Comparison of ENCODE assay signal across 15 mouse cellular contexts in the genomic region with DNA sequence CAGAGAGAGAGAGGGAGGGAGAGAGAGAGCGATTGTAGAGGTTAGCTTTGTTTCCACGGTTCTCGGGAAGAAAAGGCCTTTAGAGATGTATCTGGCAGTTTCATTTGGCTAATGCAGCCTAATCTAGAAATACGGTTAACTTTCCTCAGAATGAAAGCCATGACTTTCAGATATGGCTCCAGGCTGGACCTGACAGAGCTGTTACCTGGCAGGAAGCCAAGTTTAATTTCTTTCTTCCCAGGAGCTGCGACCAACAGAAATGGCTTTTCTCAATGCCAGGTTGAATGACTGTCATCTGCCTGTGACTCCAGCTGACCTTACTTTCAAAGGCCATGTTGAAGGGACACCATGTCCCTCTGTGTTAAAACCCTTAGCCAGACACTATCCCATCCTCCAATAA.
DNase-seq lines count a peak whose midpoint lies in the region; ATAC-seq and TF ChIP-seq lines count a peak whose summit lies in the region.
"Had no signal": no experiment of that assay in that cellular context is flagged by ENCODE, and none has a peak within 500 bp of the region (broad histone marks: within the 10 kb centered on the region; RNA-seq: fewer than 3 reads in every experiment).

No protein-coding gene starts in this region.

- H3K36me3 ChIP-seq in lung, embryonic 14.5 days (ENCODE audit: insufficient read depth), result no peaks in the 10 kb centered on the region
- H3K36me3 ChIP-seq in lung, postnatal 0 days (ENCODE audit: insufficient read depth, low read length), result no peaks in the 10 kb centered on the region
- no peaks in the 10 kb centered on the region for H3K36me3 ChIP-seq in hindbrain, embryonic 14.5 days (replicated peaks; ENCODE audit: control insufficient read depth, insufficient read depth)
- no peaks in the 10 kb centered on the region for H3K36me3 ChIP-seq in midbrain, postnatal 0 days (ENCODE audit: insufficient read depth, low read length)
- H3K36me3 ChIP-seq: kidney, embryonic 15.5 days; stomach, embryonic 15.5 days had no signal

- no peak overlapping the region for H3K9ac ChIP-seq in lung, embryonic 14.5 days
- no peak overlapping the region for H3K9ac ChIP-seq in lung, postnatal 0 days (replicated peaks; ENCODE audit: low read depth)
- no peak overlapping the region for H3K9ac ChIP-seq in hindbrain, embryonic 14.5 days
- H3K9ac ChIP-seq in midbrain, postnatal 0 days (replicated peaks; ENCODE audit: low read length, poor library complexity, severe bottlenecking), result no peak overlapping the region
- H3K9ac ChIP-seq: kidney, embryonic 15.5 days; limb, embryonic 13.5 days; liver, postnatal 0 days; stomach, embryonic 15.5 days had no signal

- no peak for ATAC-seq in lung, embryonic 14.5 days (ENCODE audit: insufficient read depth)
- ATAC-seq in lung, postnatal 0 days, result no peak
- ATAC-seq in hindbrain, embryonic 14.5 days (ENCODE audit: low FRiP score), result no peak
- no peak for ATAC-seq in midbrain, postnatal 0 days (ENCODE audit: low FRiP score)
- ATAC-seq: liver, postnatal 0 days had no signal

- H3K9me3 ChIP-seq in lung, embryonic 14.5 days (ENCODE audit: low read depth, low read length), result no peaks in the 10 kb centered on the region
- no peaks in the 10 kb centered on the region for H3K9me3 ChIP-seq in lung, postnatal 0 days (ENCODE audit: low read length)
- H3K9me3 ChIP-seq in hindbrain, embryonic 14.5 days (ENCODE audit: control insufficient read depth, low read length), result no peaks in the 10 kb centered on the region
- no peaks in the 10 kb centered on the region for H3K9me3 ChIP-seq in midbrain, postnatal 0 days (ENCODE audit: low read length)
- H3K9me3 ChIP-seq: kidney, embryonic 15.5 days; stomach, embryonic 15.5 days had no signal

- peak; percentile 13 for DNase-seq in gastrocnemius, adult 18-20 months (ENCODE audit: low spot score)
- no peak for DNase-seq in gastrocnemius, postnatal 25 days
- DNase-seq in lung, embryonic 14.5 days, result peak; percentile 71
- no peak for DNase-seq in lung, postnatal 0 days (ENCODE audit: low spot score)
- DNase-seq in hindbrain, embryonic 14.5 days (ENCODE audit: low spot score), result peak; percentile 69
- DNase-seq in midbrain, postnatal 0 days (ENCODE audit: low spot score), result peak; percentile 75
- DNase-seq in Muller cell, postnatal 12 days (ENCODE audit: inconsistent ontology term), result no peak
- DNase-seq: liver, postnatal 0 days; thymus, postnatal 14 days had no signal

- H3K27me3 ChIP-seq in lung, embryonic 14.5 days (ENCODE audit: insufficient read depth, low read length), result no peaks in the 10 kb centered on the region
- H3K27me3 ChIP-seq in lung, postnatal 0 days (replicated peaks; ENCODE audit: insufficient read depth, low read length), result no peaks in the 10 kb centered on the region
- H3K27me3 ChIP-seq in hindbrain, embryonic 14.5 days (ENCODE audit: control insufficient read depth, insufficient read depth, low read length), result no peaks in the 10 kb centered on the region
- H3K27me3 ChIP-seq in midbrain, postnatal 0 days (ENCODE audit: insufficient read depth, low read length), result no peaks in the 10 kb centered on the region
- H3K27me3 ChIP-seq: kidney, embryonic 15.5 days; limb, embryonic 13.5 days; stomach, embryonic 15.5 days had no signal

- 28% methylated on average over 5 of the region's 5 CpGs for WGBS in lung, embryonic 14.5 days
- WGBS in lung, postnatal 0 days, result 37% methylated on average over 5 of the region's 5 CpGs
- WGBS in hindbrain, embryonic 14.5 days, result 26% methylated on average over 5 of the region's 5 CpGs
- 22% methylated on average over 5 of the region's 5 CpGs for WGBS in midbrain, postnatal 0 days

- TF ChIP-seq EP300 in lung, postnatal 0 days (IDR thresholded peaks at IDR 0.05), result no peak

- no peak overlapping the region for H3K4me3 ChIP-seq in lung, embryonic 14.5 days (ENCODE audit: low read depth, low read length)
- H3K4me3 ChIP-seq in lung, postnatal 0 days (ENCODE audit: low read depth, low read length), result no peak overlapping the region
- H3K4me3 ChIP-seq in hindbrain, embryonic 14.5 days (replicated peaks; ENCODE audit: low read length), result no peak overlapping the region
- H3K4me3 ChIP-seq in midbrain, postnatal 0 days (ENCODE audit: low read depth, low read length), result no peak overlapping the region
- H3K4me3 ChIP-seq: kidney, embryonic 15.5 days; layer of hippocampus, adult 2 months; left cerebral cortex, adult 2 months; limb, embryonic 13.5 days; stomach, embryonic 15.5 days had no signal

- 0 out of 2 replicates have a peak, but pooled peaks cover 3% of the 10 kb centered on the region for H3K4me1 ChIP-seq in lung, embryonic 14.5 days (ENCODE audit: insufficient read depth)
- no peaks in the 10 kb centered on the region for H3K4me1 ChIP-seq in lung, postnatal 0 days (ENCODE audit: insufficient read depth, low read depth, low read length)
- H3K4me1 ChIP-seq in hindbrain, embryonic 14.5 days (replicated peaks; ENCODE audit: control insufficient read depth, insufficient read depth, low read length), result peaks cover 16% of the 10 kb centered on the region
- no peaks in the 10 kb centered on the region for H3K4me1 ChIP-seq in midbrain, postnatal 0 days (ENCODE audit: insufficient read depth, low read length)
- H3K4me1 ChIP-seq: kidney, embryonic 15.5 days had no signal

- H3K4me2 ChIP-seq in lung, embryonic 14.5 days, result no peak overlapping the region
- H3K4me2 ChIP-seq in lung, postnatal 0 days (replicated peaks; ENCODE audit: low read depth, low read length), result no peak overlapping the region
- no peak overlapping the region for H3K4me2 ChIP-seq in hindbrain, embryonic 14.5 days (replicated peaks)
- H3K4me2 ChIP-seq in midbrain, postnatal 0 days (ENCODE audit: low read depth, low read length, poor library complexity, severe bottlenecking), result no peak overlapping the region
- H3K4me2 ChIP-seq: kidney, embryonic 15.5 days; limb, embryonic 13.5 days; stomach, embryonic 15.5 days had no signal

- no peak for TF ChIP-seq CTCF in lung, embryonic 14.5 days (IDR thresholded peaks at IDR 0.05; ENCODE audit: low read depth)
- no peak for TF ChIP-seq CTCF in lung, postnatal 0 days (IDR thresholded peaks at IDR 0.05)
- TF ChIP-seq CTCF in midbrain, postnatal 0 days (IDR thresholded peaks at IDR 0.05), result no peak

- H3K27ac ChIP-seq in lung, embryonic 14.5 days (ENCODE audit: low read depth), result no peak overlapping the region
- no peak overlapping the region for H3K27ac ChIP-seq in lung, postnatal 0 days (ENCODE audit: low read length)
- H3K27ac ChIP-seq in hindbrain, embryonic 14.5 days, result peak overlapping the region; percentile 71
- H3K27ac ChIP-seq in midbrain, postnatal 0 days (ENCODE audit: low read depth, low read length), result 0 out of 2 replicates have a peak overlapping the region, but pooled peaks have one; percentile 3
- H3K27ac ChIP-seq: kidney, embryonic 15.5 days; layer of hippocampus, adult 2 months; left cerebral cortex, adult 2 months; limb, embryonic 13.5 days; macrophage; stomach, embryonic 15.5 days had no signal

Comparison
In these comparisons a context has a peak if more than half of its experiments do, and no peak if none do; other contexts are left out.
1. DNase-seq: peak in gastrocnemius, adult 18-20 months (single experiment), lung, embryonic 14.5 days (single experiment), hindbrain, embryonic 14.5 days (single experiment) and midbrain, postnatal 0 days (single experiment); none in gastrocnemius, postnatal 25 days (single experiment), lung, postnatal 0 days (single experiment) and Muller cell, postnatal 12 days (single experiment).
2. H3K27ac ChIP-seq: peak in hindbrain, embryonic 14.5 days (single experiment) and midbrain, postnatal 0 days (single experiment); none in lung, embryonic 14.5 days (single experiment) and lung, postnatal 0 days (single experiment).